Mouse (Mus musculus) small intestine, adult 2 months (tissue): ENCODE data around the gene Gale.

Experiments
- CTCF ChIP-seq: fragments of 200-500 bp; IDR thresholded peaks from 2 replicates; pipeline ENCODE4 v1.5.1; 2012; ENCODE audit warnings: low read depth, mild to moderate bottlenecking, control low read depth, inconsistent platforms, low read length, moderate library complexity, mixed read lengths; ENCODE audit not compliant: insufficient replicate concordance, insufficient read length; ENCODE audit errors: extremely low read depth
- POLR2A ChIP-seq: fragments of 200-500 bp; IDR thresholded peaks from 2 replicates; pipeline ENCODE4 v1.6.1; 2012; ENCODE audit warnings: low read depth, mild to moderate bottlenecking, control low read depth, inconsistent platforms, low read length, moderate library complexity

GRCm38 (mm10) chr4:135971805-135972555 lies 8.5 kb downstream of the Gale start:
- no peak for TF ChIP-seq POLR2A
- TF ChIP-seq CTCF: no peak
